Mouse (Mus musculus): Measurements from ENCODE around the gene Casc3. TPM values are rescaled to one million over a fixed set of nuclear protein-coding genes. Genes with fewer than 3 reads are reported as not detected.

The Casc3 gene
- total and polyA plus RNA-seq, 3 experiments = 14.4 to 71.7 (median 16.7) TPM

DNA sequence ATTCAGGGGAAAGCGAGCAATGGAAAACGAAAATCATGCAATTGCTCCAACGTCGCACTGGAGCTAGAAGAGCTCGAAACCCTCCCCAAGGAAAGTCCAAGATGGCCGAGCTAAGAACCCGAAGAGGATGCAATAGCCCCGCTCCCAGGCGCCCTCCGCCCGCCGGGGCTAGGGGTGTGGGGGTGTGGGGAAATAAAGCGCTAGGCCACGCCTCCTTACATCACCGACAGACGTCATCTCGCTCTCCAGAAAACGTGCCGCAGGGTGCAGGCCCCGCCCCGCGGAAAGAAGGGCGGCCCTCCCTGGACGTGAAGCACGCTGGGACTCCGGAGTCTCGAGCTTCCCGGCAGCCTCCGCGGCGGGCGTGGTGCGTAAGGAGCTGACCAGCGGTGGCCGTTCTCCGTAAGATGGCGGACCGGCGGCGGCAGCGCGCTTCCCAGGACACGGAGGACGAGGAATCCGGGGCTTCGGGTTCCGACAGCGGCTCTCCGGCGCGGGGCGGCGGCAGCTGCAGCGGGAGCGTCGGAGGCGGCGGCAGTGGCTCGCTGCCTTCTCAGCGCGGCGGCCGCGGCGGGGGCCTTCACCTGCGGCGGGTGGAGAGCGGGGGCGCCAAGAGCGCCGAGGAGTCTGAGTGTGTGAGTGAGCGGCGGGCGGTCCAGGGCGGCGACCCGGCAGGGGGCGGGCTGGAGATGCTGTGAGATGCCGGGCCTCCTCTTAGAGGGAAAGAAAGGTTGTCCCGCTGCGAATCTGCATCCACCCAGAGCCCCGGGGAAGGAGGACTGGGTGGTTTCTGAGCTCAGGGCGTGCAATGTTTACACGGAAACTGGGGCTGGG is 5.0 kb downstream of the Casc3 start:
- peak overlapping the region; percentile 97 for H3K9ac ChIP-seq (ENCODE audit: insufficient read depth, low read depth)
- H3K4me1 ChIP-seq (ENCODE audit: control insufficient read depth in 1 of 2, insufficient read depth in 2 of 2) = peaks cover 2 to 72% of the 10 kb centered on the region in 2 experiments; a peak in 3 of 4 replicates
- peaks cover 34 to 73% of the 10 kb centered on the region in 2 experiments for H3K36me3 ChIP-seq (replicated peaks in 1 of 2; ENCODE audit: control insufficient read depth in 1 of 2, insufficient read depth in 1 of 2, low read length in 1 of 2)
- peak overlapping the region; percentile 75 to 87 (median 84) for H3K4me3 ChIP-seq (replicated peaks in 1 of 3; ENCODE audit: low read depth in 2 of 3, low read length in 2 of 3, poor library complexity in 1 of 3)
- dilution Hi-C loops (cut with MboI; ENCODE audit: extremely low pct_ligation_motif_present, extremely low pct_unique_long_range_greater_than_20kb, low sequenced_read_pairs) = no loop called here
- H3K27me3 ChIP-seq (replicated peaks) = no peaks in the 10 kb centered on the region
- peak; percentile 100 for DNase-seq (ENCODE audit: extremely low read depth)
- TF ChIP-seq USF2 (conservative IDR thresholded peaks at IDR 0.05; ENCODE audit: low read depth, low read length) (no peak), MXI1 (IDR thresholded peaks at IDR 0.05; ENCODE audit: low read depth, low read length) (peak; percentile 81), MEF2A (IDR thresholded peaks at IDR 0.05; ENCODE audit: borderline replicate concordance, low read depth, low read length) (peak; percentile 58; the same call in 1 of the 2 replicates), RCOR1 (conservative IDR thresholded peaks at IDR 0.05; ENCODE audit: low read depth, low read length) (no peak), PAX5 (IDR thresholded peaks at IDR 0.05; ENCODE audit: low read length) (no peak), USF1 (IDR thresholded peaks at IDR 0.05; ENCODE audit: low read depth, low read length) (no peak), ZC3H11A (IDR thresholded peaks at IDR 0.05; ENCODE audit: low read depth, low read length) (no peak), SIN3A (IDR thresholded peaks at IDR 0.05; ENCODE audit: low read length) (peak; percentile 70), ZKSCAN1 (IDR thresholded peaks at IDR 0.05; ENCODE audit: borderline replicate concordance, low read depth, low read length) (no peak), MAFK (IDR thresholded peaks at IDR 0.05; ENCODE audit: insufficient replicate concordance, low read length) (no peak), POLR2A (IDR thresholded peaks at IDR 0.05; ENCODE audit: low read depth, low read length) (peak; percentile 98), GABPA (IDR thresholded peaks at IDR 0.05; ENCODE audit: insufficient replicate concordance, low read depth, low read length) (no peak), RAD21 (IDR thresholded peaks at IDR 0.05; ENCODE audit: low read depth, low read length) (no peak), POLR2AphosphoS2 (IDR thresholded peaks at IDR 0.05; ENCODE audit: low read depth, low read length) (peak; percentile 79; the same call in 1 of the 2 replicates), ELF1 (IDR thresholded peaks at IDR 0.05; ENCODE audit: low read depth, low read length) (peak; percentile 76), EP300 (IDR thresholded peaks at IDR 0.05; ENCODE audit: low read length) (no peak), SMC3 (IDR thresholded peaks at IDR 0.05; ENCODE audit: low read depth, low read length) (no peak), KAT2A (IDR thresholded peaks at IDR 0.05; ENCODE audit: insufficient replicate concordance, low read length) (0 out of 2 replicates have a peak, but pooled peaks have one; percentile 14), IRF4 (IDR thresholded peaks at IDR 0.05; ENCODE audit: low read depth, low read length) (peak; percentile 53; the same call in 1 of the 2 replicates), JUN (IDR thresholded peaks at IDR 0.05; ENCODE audit: insufficient read depth, low read depth, low read length) (peak; percentile 38), JUND (conservative IDR thresholded peaks at IDR 0.05; ENCODE audit: low read depth, low read length) (no peak), TBP (conservative IDR thresholded peaks at IDR 0.05; ENCODE audit: low read depth, low read length) (no peak), CHD1 (IDR thresholded peaks at IDR 0.05; ENCODE audit: low read depth, low read length) (no peak; the same call in 1 of the 2 replicates), MAX (IDR thresholded peaks at IDR 0.05; ENCODE audit: low read length) (peak; percentile 83), ZNF384 (IDR thresholded peaks at IDR 0.05; ENCODE audit: low read depth, low read length) (no peak), ZMIZ1 (IDR thresholded peaks at IDR 0.05; ENCODE audit: low read depth, low read length) (peak; percentile 98), HCFC1 (IDR thresholded peaks at IDR 0.05; ENCODE audit: low read depth, low read length) (peak; percentile 83), E2F4 (IDR thresholded peaks at IDR 0.05; ENCODE audit: insufficient replicate concordance, low read depth, low read length) (peak; percentile 65; the same call in 1 of the 2 replicates), TCF12 (IDR thresholded peaks at IDR 0.05; ENCODE audit: low read depth, low read length) (peak; percentile 92), BHLHE40 (IDR thresholded peaks at IDR 0.05; ENCODE audit: low read depth, low read length) (peak; percentile 99), MAZ (IDR thresholded peaks at IDR 0.05; ENCODE audit: low read depth, low read length) (peak; percentile 88), MYC (IDR thresholded peaks at IDR 0.05; ENCODE audit: low read depth, low read length) (peak; percentile 36; the same call in 1 of the 2 replicates), CHD2 (IDR thresholded peaks at IDR 0.05; ENCODE audit: low read length) (peak; percentile 68; the same call in 1 of the 2 replicates), CTCF (conservative IDR thresholded peaks at IDR 0.05 in 1 of 2, IDR thresholded peaks at IDR 0.05 in 1 of 2; ENCODE audit: low read depth in 2 of 2, low read length in 2 of 2) (peak in 1 of 2 experiments; percentile 54; a peak in 2 of 4 replicates), ETS1 (conservative IDR thresholded peaks at IDR 0.05; ENCODE audit: low read depth, low read length) (peak; percentile 81), UBTF (IDR thresholded peaks at IDR 0.05; ENCODE audit: low read depth, low read length) (0 out of 2 replicates have a peak, but pooled peaks have one; percentile 85), NRF1 (IDR thresholded peaks at IDR 0.05; ENCODE audit: low read depth, low read length) (peak; percentile 61), NELFE (IDR thresholded peaks at IDR 0.05; ENCODE audit: low read depth, low read length) (peak; percentile 96)
- H3K27ac ChIP-seq (ENCODE audit: insufficient read depth, low read depth) = peak overlapping the region; percentile 88
- in situ Hi-C loops (cut with MboI; ENCODE audit: low pct_ligation_motif_present, low pct_unique_long_range_greater_than_20kb, low sequenced_read_pairs) = no loop called here
- H3K4me2 ChIP-seq (ENCODE audit: insufficient read depth, low read depth, poor library complexity, severe bottlenecking) = peak overlapping the region; percentile 95
- H3K9me3 ChIP-seq (replicated peaks; ENCODE audit: low read length) = no peaks in the 10 kb centered on the region
- peaks cover 43% of the 10 kb centered on the region for H3K79me2 ChIP-seq (replicated peaks; ENCODE audit: control insufficient read depth, extremely low read depth, insufficient read depth, poor library complexity, severe bottlenecking)

All from CH12.LX (cell line).